Mouse (Mus musculus) brain, embryonic 14.5 days (tissue): ENCODE data around the gene Sh2d5. TPM values are rescaled to one million over a fixed set of nuclear protein-coding genes. Genes with fewer than 3 reads are reported as not detected.

ENCODE experiments used
- DNase-seq: peaks from one replicate; pipeline ENCODE4 v3.0.0-alpha.2; 2011; ENCODE audit warnings: low read depth
- CTCF ChIP-seq: fragments of 200-500 bp; IDR thresholded peaks from 2 replicates; pipeline ENCODE4 v1.5.1; 2012; ENCODE audit warnings: inconsistent platforms, mild to moderate bottlenecking, moderate library complexity, borderline replicate concordance; ENCODE audit not compliant: insufficient read depth, insufficient read length; ENCODE audit errors: extremely low read depth
- POLR2A ChIP-seq: fragments of 200-500 bp; IDR thresholded peaks from 2 replicates; pipeline ENCODE4 v1.6.1; 2012; ENCODE audit warnings: mild to moderate bottlenecking, inconsistent platforms, borderline replicate concordance; ENCODE audit not compliant: poor library complexity, insufficient read depth, insufficient read length, severe bottlenecking; ENCODE audit errors: extremely low read depth
- polyA plus RNA-seq: library from polyadenylated mRNA; depleted of rRNA; stranded (reverse); fragments of >200 nt; gene quantifications from 2 replicates; pipeline ENCODE4 v1.2.3, GENCODE M21; 2012

Gene Sh2d5
- polyA plus RNA-seq, 1 experiment: 22.5 TPM

DNA sequence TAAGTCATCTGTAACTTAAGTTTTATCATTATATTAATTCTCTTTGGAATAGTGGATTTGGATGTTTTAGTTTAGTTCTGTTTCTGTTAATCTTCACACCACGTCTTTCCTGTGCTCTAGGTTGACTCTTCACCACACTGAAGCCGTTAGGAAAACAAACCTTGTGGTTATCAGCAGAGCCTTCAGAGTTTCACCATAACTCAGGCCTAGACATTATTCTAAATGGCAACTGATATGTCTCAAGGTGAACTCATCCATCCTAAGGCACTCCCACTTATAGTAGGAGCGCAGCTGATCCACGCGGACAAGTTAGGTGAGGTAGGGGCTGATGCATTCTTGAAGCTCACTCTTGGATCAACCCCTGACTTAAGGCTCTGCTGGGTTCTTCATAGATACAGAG, 28.8 kb upstream of the Sh2d5 start:
- TF ChIP-seq CTCF (no peak), POLR2A (no peak)
- DNase-seq: no peak

DNA sequence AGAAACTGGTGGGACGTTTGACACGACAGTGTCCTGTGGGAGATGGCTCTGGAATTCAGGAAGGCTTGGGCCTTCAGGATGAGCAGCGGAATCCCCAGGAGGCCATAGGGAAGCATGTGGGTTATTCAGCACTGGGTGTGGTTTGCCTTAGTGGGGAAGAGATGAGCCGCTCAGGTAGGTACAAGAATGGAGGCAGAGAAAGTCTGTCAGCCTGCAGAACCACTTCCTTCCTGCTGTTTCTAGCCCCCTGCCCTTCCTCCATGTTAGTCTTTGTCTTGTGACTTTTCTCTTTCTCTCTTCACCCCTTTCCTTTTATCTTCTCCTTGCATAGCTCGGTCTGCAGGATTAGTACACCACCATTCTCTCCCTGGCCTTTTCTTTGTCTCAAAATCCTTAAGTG, 27.8 kb upstream of the Sh2d5 start:
- DNase-seq: no peak
- TF ChIP-seq CTCF (no peak), POLR2A (no peak)

DNA sequence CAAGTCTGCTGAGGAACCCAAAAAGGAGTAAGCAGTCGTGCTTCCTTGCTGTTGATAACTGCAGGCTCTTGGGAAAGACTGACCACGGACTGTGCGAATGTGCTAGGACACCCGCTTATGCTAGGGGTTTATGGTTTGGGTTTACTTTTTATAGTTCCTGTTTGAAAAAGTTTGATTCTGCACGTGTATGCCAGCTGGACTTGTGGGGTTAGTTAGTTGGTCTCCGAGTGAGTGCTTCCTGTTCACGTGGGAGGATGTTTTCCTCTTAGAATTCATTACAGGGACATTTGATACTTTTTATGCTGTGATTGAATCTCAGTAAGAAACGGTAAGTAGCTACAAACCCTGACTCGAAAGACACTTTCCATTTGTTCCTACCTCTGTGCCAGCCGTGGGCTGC, 26.6 kb upstream of the Sh2d5 start:
- DNase-seq: no peak
- no peak for TF ChIP-seq CTCF
- TF ChIP-seq POLR2A: no peak

DNA sequence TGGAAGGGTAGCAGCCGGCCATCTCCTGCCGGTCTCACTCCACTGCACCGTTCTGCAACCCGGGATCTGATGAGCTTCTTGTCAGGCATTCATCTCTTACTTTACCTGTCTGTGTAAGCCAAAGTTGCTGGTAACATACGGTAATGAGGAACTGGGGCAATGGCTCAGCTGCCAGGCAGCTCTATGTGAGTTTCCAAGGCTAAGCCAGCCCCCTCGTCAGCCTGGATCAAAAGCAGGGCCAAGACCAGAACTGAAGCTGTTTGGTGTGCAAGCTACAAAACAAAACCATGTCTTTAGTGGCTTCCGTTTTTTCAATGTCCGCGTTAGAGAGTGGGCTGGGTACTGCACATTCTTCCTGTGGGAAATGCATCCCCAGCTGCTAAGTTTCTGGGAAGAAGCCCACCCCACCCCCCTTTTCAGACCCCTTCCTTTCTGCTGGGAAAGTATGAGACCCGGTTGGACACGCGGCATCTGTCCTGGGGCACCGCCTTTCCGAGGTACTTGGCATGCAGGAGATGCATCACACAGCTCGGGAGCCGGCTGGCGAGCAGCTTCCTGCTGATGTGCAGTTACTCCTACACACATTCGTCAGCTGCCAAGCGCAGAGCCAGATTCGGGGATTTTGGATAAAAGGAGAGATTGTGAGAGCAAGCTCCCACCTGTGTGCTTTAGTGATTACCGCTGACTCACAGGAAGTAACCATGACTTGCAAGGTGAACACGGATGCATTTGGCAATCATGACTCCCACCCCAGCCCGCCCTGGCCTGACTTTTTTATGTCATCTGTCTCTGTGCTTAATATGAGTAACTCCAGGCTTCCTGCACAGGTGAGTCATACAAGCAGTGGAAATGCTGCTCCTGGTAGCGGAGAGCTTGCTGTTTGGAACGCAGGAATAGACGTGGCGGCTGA, 3.2 kb upstream of the Sh2d5 start:
- DNase-seq: peak; percentile 31
- no peak for TF ChIP-seq CTCF
- TF ChIP-seq POLR2A: no peak

DNA sequence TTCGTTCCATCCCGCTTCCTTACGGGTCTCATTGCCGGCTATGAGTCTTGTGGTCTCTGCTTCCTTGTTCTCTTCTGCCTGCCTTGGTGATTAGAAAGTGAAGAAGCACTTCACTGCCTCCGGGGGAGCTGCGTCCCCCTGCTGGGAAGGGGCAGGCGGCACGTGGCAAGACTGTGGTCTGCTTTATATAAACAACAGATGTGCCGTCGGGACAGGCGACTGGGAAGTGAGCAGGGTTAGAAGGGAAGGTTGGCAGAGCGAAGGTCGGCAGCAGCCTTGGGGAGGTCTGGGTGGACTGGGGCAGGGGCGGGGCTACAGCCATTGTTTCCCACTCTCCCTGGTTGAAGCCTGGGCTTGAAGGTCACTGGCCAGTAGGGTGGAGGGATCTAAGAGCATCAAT, 1.6 kb downstream of the Sh2d5 start:
- TF ChIP-seq POLR2A (no peak), CTCF (peak; percentile 38; the same call in 1 of the 2 replicates)
- peak; percentile 75 for DNase-seq

DNA sequence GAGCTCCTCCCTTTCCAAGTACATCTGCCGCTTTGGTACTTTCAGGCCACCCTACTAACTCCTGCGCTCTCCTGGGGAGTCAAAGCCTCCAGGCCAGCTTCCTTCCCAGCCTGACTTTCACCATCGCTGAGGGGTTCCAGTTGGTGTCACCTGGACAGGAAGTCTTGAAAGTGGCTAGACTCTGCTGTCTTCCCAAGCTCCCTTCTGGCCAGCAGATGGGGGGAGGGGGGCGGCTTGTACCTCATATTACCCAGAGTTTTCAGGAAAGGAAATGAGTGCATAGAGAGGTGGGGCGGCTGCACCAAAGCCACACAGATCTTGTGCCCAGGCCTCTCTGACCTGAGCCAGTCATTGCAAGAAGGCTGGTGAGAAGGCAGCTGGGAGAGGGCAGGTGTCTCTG, 2.0 kb downstream of the Sh2d5 start:
- TF ChIP-seq CTCF: no peak
- no peak for TF ChIP-seq POLR2A
- DNase-seq: no peak

DNA sequence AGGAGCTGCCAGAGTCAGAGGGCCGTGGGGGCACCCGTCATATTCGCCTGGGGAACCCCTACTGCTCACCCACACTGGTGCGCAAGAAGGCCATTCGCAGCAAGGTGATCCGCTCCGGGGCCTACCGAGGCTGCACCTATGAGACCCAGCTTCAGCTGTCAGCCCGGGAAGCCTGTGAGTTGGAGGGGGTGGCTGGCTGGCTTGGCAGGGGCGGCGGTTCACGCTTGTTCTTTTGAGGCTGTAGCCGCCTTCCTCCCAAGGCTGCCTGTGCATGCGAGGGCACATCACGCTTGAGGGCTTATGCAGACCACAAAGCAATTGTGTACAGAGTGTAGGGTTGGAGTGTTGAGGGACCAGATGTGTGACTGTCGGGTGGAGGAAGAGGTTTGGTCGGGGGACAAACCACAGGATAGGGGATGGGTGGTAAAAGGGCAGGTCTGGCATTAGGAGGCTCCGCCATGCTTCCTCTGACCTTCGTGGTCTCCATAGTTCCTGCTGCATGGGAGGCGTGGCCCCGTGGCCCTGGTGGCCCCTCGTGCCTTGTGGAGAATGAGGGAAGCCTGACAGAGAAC, 7.0 kb downstream of the Sh2d5 start:
- DNase-seq: no peak
- TF ChIP-seq CTCF (no peak), POLR2A (no peak)

DNA sequence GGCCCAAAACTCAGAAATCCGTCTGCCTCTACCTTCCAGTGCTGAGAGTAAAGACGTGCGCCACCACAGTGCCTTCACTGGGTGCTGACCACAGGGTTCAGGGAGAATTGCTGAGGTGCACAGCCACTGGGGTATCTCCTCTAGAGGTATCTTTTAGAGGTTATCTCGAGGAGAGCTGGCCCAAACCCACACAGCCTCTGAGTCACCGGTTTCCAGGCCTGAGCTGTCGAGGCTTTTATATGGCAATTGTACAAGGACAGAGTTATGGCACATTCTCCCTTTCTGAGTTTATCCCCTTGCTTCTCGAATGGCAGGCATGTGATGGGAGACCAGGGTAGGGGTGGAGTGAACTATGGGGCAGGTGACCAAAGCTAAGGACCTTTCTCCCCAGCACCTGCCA, 8.5 kb downstream of the Sh2d5 start:
- TF ChIP-seq POLR2A (no peak), CTCF (no peak)
- DNase-seq: no peak

DNA sequence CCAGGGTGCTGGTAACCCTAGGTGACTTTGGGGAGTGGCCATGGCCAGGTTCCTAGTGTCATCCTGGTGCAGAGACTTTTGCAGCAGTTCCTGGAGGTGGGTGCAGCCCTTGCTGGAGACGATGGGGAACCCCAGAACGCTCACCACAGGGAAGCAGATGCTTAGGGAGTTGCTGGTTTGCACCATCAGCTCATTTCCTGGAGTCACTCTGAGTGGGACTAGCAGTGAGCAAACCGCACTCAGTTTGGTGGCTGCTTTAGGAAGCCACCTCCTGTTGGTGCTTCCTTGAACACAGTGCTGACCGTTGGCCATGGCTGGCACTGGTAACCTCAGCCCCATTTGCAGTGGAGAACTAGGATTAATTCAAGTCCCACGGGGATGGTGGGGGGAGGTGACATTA, 9.3 kb downstream of the Sh2d5 start:
- no peak for DNase-seq
- no peak for TF ChIP-seq CTCF
- TF ChIP-seq POLR2A: no peak

DNA sequence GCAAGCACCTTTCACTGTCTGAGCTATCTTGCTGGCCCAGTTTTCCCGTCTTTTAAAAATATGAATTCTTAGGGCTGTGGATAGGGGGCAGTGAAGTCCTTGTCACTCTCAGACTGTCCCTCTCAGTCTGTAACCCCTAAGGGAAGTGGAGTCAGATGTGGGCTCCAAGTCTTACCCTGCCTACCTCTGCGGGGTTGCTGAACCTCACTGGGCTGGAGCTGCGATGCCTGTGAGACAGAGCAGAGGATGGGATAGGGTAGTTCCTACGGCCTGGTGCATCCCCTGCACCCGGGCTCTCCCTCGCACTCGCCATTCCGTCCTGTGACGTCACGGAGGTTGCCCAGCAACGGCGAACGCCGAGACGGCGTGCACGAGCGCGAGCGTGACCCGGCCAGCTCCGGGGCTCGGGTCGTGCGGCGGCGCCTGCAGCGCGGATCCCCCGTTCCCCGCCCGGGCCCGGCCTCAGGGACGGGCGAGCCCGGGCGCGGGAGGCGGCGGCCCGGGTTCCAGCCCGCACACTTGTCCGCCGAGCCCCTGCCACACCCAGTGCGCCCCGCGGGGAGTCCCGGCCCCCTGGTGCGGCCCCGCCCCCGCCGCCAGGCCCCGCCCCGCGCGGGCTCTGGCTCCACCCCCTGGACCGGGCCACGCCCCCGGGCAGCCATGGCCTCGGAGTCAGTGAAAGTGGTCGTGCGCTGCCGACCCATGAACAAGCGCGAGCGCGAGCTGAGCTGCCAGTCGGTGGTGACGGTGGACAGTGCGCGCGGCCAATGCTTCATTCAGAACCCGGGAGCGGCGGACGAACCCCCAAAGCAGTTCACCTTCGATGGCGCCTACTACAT, 11.9 kb downstream of the Sh2d5 start:
- TF ChIP-seq CTCF (peak; percentile 37; the same call in 1 of the 2 replicates), POLR2A (no peak)
- peak; percentile 84 for DNase-seq

DNA sequence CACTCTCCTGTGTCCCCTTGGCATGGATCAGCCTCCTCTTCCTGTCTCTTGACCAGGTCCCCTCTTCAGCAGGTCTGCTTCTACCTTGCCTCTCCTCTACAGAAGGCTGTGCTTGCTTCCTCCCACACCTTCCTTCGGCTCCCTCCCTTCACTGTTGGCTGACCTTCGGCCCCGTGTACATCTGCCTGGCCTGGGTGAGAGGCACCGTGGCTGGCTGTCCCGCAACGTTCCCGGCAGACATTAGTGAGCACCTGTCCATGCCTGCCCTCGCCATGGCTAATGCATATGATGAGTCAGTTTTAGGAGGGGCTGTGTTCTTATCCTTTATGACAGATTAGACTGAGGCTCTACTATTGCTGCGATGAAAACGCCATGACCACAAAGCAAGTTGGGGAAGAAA, 17.7 kb downstream of the Sh2d5 start:
- DNase-seq: no peak
- no peak for TF ChIP-seq CTCF
- TF ChIP-seq POLR2A: no peak
